Mouse (Mus musculus) liver, adult 2 months (tissue): ENCODE measurements around the gene Ttc7.

Experiments used
- CTCF ChIP-seq: fragments of 200-500 bp; IDR thresholded peaks from 2 replicates; pipeline ENCODE4 v1.5.1; 2011; ENCODE audit warnings: low read depth, low read length, control low read depth
- POLR2A ChIP-seq: fragments of 200-500 bp; IDR thresholded peaks from 2 replicates; pipeline ENCODE4 v1.6.1; 2011; ENCODE audit warnings: low read length, control low read depth; ENCODE audit not compliant: insufficient read depth; ENCODE audit errors: extremely low read depth

DNA sequence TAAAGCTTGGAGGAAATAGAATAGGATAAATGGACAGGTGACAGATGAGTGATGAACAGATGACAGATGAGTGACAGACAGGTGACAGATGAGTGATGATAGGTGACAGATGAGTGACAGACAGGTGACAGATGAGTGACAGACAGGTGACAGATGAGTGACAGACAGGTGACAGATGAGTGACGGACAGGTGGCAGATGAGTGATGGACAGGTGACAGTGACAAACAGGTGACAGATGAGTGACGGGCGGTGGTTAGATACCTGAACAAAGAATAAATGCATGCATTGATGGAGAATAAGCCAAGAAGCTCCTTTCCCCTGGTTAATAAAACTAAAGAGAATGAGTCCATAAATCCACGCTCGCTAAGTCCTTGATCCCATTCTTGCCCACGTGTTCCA lies 47.7 kb upstream of the Ttc7 start:
- TF ChIP-seq CTCF (no peak), POLR2A (no peak)
